Mouse (Mus musculus) kidney, adult 2 months (tissue): Measurements from ENCODE around the gene Celsr1.

Experiments used
- CTCF ChIP-seq: fragments of 200-500 bp; conservative IDR thresholded peaks from 2 replicates; pipeline ENCODE4 v1.5.1; 2011; ENCODE audit warnings: low read depth, mild to moderate bottlenecking, control low read depth, low read length, moderate library complexity, mixed read lengths; ENCODE audit not compliant: insufficient read depth, insufficient read length
- POLR2A ChIP-seq: fragments of 200-500 bp; IDR thresholded peaks from one replicate; pipeline ENCODE4 v1.6.1; 2011; ENCODE audit warnings: low read depth, low read length, control low read depth

DNA sequence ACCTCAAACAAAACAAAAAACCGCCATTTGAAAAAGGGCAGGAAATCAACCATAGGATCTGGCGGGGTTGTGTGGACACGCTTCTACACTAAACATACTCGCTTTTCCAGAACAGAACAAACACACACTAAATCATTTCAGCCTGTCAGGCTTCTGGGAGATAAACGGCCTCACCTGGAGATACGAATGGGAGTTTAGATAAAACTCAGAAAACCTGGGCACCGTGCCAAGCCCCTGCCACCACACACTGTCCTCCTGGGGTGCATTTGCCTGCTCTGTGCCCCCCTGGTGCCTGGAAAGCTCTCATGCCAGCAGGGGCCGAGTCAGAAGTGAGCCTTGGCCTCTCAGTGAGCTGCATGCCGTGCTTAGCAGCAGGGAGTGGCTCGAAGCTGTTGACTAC lies 123.6 kb downstream of the Celsr1 start:
- TF ChIP-seq CTCF (no peak), POLR2A (no peak)
